Mouse (Mus musculus): ENCODE measurements at regions not wholly inside any gene's neighbourhood (a gene's known extent, or its start where the extent isn't known, plus 50 kb on each side); places are given as distances from the start of the nearest gene placed in this dataset.

DNA sequence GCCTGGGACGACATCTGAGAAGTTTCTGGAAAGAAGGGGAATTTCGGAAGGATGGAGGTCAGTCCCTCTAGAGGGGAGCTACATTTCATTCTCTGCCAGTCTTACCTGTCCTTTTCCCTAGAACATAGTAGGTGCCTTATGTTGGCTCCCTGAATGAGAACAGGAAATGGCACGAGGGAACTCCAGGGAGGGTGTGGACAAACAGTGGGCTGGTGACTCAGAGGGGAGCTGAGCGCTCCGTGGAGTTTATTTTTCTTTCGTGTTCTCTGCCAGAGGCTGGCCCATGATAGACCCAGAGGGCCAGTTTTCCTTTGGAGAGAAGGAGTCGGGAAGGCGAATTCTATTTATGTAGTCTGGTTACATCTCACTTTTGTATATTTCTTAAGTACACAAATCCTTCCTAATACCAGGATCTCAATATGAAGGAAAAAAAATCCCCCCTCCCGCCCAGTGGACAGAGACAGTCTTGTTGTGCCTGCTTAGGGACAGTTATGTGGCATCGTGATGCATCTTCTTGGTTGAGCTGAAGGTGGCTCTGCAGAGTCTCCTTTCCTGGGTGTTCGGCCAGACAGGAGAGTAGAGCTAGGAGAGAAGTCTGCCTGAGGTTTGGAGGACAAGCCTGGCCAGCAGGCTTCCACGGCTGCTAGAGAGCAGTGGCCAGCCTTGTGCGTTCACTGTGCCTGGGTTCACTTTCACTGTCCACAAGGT is 84.3 kb upstream of the Rbpj start:
- peak; percentile 32 to 46 for DNase-seq

DNA sequence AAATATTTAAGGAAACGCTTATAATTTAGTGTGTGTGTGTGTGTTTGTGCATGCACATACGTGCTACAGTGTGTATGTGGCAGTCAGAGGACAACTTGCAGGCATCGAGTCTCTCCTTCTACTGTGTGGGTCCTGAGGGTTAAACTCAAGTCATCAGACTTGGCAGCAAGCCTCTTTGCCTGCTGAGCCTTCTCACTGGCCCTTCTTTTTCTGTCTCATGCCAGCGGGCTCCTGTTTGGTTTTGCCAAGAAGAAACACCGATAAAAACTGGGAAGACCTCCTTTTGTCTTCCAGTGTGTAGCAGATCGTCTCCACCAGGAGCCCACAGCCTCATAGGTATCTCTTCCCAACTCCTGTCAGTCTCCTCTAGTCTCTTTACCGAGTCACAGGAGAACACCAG is 81.9 kb upstream of the Rbpj start:
- DNase-seq = no peak

DNA sequence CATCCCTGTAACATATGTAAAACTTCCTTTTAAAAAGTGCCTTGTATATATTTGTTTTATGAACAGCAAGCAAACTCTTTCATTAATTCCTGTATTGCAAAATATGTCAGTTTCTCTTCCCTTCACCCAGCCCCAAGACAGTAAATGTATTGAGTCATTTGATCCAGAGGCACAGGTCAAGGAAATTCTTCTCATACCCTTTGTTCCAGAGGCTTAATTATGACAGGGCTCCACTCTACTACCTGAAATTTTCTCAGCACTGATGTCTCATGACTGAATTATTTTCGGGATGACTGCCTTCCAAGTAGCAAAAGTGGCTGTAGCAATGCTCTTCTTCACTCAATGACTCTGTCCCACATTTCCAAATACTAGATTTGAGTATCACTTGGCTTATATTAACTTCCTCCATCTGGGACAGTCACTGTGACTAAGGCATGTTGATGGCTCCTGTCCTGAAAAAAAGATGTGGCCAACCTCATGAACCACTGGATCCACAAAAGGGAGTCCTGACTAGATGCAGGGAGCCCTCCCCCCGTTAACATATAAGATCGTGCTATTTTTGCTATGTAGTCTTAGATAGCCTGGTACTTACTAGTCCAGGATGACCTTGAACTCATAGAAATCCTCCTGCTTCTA is 80.3 kb upstream of the Rbpj start:
- no peak for DNase-seq

DNA sequence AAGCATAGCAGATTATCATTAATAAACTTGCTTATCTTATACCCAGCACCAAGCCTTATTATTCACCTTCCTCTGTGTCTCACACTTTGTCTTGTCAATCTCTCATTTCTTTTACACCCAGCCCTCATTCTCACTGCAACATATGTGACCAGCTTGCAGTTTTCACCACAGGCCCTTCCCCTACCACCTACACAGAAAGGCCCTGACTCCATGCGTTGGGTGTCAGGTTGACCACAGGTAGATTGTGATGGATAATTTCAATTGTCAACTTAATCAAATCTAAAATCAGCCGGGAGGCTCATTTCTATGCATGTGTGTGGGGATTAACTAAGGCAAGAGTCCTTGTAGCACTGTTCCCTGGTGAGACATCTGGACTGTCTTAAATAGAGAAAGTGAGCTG is 72.4 kb upstream of the Rbpj start:
- no peak for DNase-seq

DNA sequence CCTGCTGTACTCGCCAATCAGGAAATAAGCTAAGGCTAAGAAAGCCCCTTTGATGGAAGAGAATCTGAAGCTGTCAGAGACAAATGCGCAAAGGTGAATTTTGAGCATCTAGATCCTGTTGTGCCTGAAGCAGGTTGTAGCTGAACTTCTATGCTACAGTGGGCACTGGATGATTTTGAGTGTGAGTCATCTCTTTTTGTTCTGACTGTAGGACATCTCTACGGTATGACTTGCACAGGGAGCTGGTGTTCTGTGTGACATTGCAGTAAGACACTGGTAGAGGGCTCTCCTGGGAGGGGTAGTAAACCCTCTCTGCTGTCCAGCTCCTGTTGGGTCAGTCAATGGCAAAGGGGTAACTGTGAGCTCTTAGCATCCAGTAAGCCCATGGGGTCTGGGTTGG is 71.4 kb upstream of the Rbpj start:
- no peak for DNase-seq

DNA sequence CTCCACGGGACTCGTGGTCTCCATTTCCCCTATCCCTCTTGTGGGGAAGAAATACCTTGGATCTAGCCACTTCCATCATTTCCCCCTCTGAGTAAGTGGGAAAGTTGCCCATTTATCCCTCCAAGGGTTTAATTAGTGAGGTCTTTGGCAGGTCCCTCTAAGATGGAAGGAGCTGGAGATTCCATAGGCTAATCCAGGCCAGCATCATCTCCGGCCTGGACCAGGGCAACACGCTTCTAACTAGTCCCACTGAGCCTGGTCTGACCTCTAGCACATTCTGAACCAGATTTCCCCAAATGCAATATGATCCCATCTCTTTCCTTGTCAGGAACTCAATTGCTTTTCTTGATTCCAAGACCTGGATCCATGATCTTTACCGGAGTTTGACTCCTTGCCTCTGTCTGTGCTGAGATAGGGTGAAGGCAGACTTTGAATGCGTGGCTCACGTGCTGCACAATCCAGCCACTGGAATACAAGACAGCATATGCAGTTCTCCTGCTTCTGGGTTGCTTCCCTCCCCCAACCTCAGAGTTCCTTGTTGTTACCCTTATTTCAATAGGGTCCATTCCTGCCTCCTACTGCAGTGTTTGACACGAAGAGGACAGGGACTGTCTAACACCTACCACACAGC is 67.4 kb upstream of the Rbpj start:
- no peak for DNase-seq

DNA sequence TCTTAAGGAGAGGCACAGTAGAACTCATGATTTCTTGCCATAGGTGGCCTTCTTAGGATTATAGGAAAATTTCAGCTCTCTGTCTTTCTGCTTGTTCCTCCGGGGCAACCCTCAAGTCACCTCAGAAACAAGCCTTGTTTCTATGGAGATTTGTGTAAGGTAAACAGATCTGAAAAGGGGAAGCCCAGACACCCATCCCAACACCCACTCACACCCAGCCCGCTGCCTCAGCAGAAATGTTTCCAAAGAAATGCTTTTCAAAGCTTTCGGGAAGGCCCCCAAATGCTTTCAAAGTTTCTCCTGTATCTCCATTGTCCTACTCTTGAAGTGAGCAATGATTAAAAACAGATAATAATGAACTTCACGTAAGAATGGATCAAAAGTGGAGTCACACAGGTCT is 64.9 kb upstream of the Rbpj start:
- DNase-seq = peak in 1 of 2 experiments; percentile 45

DNA sequence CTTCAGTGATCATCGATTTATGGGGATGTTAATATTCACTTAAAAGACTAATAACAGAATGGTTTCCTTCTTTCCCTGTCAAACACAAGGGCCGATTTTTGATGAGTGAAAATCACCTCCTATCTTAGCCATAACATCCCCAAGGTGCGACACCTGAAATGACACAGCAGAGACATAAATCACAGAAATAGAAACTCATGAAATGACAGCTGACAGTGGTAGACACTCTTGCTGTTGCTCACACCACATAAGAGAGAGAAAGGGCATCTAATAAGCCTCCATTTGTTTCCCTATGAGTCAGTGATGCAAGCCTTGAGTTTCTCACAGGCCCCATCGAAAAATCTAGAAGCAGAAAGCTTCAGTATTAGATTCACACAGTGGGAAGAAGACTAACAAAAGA is 63.9 kb upstream of the Rbpj start:
- DNase-seq = no peak

DNA sequence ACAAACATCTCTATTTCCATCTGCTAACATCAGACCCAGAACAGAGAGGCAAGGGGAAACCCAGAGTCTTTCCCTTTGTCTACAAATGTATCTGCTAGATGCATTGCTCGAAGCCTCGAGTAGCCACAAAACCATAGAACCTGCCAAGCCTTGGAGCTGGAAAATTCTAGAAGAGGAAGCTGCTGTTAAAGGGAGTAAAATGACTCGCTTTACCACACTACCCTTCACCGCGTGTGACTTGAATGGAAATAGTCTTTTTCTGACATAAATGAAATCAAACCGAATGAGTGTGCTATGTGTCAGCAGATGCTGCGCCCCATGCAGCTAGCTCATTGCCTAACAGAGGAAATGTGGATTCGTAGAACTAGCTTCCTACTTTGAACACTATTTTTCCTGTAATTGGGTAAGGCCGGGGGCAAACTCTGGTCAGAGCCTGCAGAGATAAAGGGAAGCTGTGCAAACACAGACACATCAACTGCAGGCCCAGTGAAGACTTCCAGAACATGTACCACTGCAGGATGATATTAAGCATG is 63.3 kb upstream of the Rbpj start:
- DNase-seq = peak in 1 of 2 experiments; percentile 25

DNA sequence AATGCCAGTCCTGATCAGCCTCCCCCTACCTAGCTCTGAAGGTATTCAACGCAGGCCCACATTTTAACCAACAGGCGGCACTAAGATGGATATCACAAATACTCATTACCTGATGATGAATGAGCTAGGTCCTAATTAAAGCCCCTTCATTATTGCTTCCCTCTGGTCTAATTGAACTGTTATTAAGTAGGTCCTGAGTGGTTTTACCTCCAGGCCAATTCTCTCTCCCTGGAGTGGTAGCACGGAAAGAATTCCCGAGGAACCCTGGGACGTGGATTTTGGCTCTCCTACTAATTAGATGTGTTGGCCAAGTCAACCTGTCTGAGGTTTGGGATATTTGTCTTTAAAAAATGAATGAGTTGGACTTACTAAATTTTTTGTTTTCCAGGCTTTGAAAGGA is 60.0 kb upstream of the Rbpj start:
- no peak for DNase-seq

DNA sequence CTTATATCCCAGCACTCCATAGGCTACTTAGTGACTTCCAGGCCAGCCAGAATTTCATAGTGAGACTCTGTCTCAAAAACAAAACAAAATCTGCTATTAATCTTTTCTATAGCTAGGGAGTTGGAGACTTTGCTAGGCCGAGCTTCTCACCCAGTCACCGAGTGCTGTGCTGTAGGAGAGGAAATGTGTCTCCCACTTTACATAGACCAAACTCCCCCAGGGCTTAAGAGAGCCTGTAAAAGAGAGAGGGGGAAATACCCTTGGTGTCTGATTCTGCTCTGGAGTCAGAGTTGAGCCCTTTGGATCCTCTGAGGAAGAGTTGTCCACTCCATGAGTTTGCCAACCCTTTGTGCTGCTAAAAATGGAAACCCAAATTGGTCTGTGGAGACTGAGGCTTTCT is 58.3 kb upstream of the Rbpj start:
- DNase-seq = no peak

DNA sequence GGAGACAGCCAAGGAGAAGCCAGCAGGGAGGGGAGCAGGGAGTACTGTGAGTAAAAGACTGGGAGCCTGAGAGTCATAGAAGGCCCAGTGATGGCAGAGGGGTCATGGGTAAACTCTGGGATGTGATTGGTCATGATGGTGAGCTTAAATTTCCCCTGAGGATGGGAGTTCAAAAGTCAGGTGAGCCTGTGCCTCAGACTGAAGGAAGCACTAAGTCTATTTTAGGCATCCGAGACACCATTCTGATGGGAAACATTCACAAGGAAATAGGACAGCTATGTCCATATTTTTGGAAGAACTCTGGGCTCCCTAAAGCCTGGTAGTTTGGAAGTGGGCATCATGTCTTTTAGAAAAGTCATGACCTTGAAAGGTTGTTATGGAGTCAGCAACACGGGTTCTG is 57.7 kb upstream of the Rbpj start:
- no peak for DNase-seq

DNA sequence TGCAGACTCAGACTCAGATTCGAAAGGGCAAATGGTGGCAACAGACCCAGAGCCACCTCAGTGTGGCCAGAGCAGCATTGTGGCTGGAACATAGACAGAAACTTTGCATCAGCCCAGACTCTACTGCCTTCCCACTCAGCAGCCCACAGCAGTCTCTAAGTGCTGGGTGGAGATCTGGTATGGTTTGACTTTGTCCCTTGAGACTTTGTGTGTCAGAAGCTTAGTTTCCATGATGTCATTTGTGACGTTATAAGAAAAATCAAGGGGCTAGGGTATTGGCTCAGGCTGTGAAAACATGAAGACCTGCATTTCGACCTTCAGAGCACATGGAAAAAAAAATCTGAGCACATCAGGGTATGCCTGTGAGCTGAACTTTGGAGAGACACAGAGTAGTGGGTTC is 56.2 kb upstream of the Rbpj start:
- no peak for DNase-seq

DNA sequence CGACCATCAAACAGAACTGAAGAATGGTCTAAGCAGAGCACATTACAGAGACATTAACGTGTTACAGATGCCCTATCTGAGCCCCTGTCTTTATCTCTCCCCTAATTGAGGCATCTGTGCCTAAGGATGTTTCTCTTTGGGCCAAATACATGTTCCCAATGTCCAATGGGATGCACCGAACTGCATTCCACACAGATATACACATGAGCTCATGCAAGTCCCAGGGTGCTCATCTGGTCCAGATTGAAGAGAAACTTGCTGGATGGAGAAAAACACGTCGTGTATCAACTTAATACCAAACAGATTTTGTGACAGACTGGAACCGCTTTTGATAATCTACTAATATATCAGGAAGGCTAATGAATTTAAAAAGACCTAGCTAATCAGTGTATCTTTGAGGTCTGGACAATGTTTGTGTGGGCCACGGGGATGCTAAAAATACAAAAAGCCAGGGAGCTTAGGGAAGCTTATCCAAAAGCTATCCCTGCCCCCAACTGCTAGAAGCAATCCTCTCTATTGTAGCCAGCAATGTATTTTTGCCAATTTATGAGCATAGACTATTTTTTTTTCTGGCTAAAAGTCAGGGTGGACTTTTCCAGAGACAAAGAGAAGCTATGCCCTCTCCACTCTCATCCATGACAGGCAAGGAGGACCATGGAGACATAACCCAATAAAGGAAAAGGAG is 53.4 kb upstream of the Rbpj start:
- no peak for DNase-seq

DNA sequence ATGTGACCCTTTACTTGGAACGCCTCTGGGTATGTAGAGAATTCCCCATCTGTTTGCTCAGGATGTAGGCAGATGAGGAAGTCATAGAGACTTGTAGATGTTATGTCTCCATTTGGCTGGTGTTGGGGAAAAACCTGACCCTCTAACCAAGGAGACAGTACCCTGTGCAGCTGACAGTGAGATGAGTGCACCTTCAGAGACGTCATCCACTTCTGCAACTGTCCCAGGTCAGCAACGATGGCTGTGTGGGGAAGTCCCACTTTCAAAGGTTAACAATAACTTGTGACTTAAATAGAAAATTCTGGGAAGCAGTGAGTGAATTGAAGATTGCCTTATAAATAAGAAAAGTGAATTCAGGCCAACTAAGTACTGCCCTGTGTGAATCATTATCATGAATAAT is 52.3 kb upstream of the Rbpj start:
- no peak for DNase-seq

DNA sequence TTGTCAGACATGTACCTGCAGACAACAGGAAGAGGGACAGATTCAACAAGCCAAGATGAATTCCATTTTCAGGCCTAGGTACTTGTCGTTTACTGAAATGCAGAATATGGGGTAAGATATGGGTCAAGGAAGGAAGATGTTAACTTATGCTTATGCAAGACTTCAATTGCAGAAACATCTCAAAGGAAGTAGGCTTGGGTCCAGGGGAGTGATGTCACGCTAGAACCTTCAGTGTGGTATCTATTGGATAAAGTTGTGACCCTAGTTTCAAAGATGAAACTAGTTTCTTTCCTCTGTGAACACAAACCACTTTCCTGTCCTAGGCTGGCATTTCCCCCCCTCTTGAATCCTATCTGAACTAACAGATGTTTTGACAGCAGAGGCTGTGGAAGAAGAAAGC is 50.5 kb upstream of the Rbpj start:
- no peak for DNase-seq
